Comparison of ENCODE assay signal across 7 mouse cellular contexts in the genomic region with DNA sequence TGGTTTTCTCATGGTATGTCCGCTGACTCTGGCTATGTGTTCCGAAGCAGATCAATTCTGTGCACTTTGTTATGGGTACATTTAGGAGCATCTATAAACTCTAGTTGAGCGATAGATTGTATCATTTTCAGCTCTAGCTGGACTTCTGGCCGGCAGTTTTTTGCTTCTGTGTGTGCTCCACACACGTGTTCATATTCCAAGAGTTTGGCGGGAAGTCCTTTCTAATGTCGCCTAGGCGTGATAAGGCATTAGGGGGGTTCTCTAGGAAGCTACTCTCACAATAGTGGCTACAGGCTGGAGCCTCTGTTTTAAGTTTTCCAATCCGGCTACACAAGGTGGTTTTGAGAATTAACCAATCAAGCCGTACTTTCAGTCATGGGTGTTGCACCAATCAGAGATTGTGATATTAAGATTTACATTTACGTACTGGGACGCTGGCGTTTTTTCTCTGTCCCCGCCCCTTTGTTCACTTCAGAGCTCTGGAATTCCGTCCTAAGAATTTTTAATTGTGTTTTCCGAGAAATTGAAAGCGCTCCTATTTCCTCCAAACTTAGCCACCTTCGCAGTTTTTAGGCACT. TPM values are rescaled to one million over a fixed set of nuclear protein-coding genes. Genes with fewer than 3 reads are reported as not detected.
A peak's percentile ranks its signal among the peaks of the same experiment; 100 is the strongest.
DNase-seq lines count a peak whose midpoint lies in the region.

No protein-coding gene starts in this region.

- H3K27ac ChIP-seq in macrophage = peak overlapping the region; percentile 85

- 0% methylated on average over 18 of the region's 18 CpGs for WGBS in macrophage (ENCODE audit: missing documents)

- H3K4me3 ChIP-seq in macrophage (ENCODE audit: inconsistent target) = peak overlapping the region; percentile 49

- DNase-seq in adipocyte (ENCODE audit: low spot score) = peak; percentile 79
- peak; percentile 64 to 77 for DNase-seq in cerebellum, postnatal 25 days
- DNase-seq in frontal cortex, postnatal 36 days (ENCODE audit: low spot score in 2 of 2) = peak; percentile 63 to 86
- DNase-seq in induced T-regulatory cell, adult 2 months (ENCODE audit: low read depth) = peak; percentile 91
- DNase-seq in left cerebral cortex, adult 8-10 months (ENCODE audit: low spot score in 2 of 2) = peak; percentile 54 to 73
- DNase-seq in skeletal muscle tissue, adult 2 months (ENCODE audit: low read depth, low spot score) = peak; percentile 87

- H3K36me3 ChIP-seq in macrophage (ENCODE audit: inconsistent target) = no peaks in the 10 kb centered on the region

- no peaks in the 10 kb centered on the region for H3K79me2 ChIP-seq in macrophage (ENCODE audit: inconsistent target)

RNA-seq across cellular contexts. Expression of a gene that starts 2.9 kb away (rescaled TPM):
- total RNA-seq in left cerebral cortex, adult 8-10 months (2022) = 1 to 10 TPM; 3.4 to 4.2 (median 3.5) TPM
- 10 to 100 TPM in 1 of 26 experiments, 1 to 10 TPM in 11, under 1 TPM in 13, not detected in 1; 0.10 to 14.5 (median 0.93) TPM for total RNA-seq in macrophage (2018; cell fraction: chromatin; rRNA removed)
- total RNA-seq in macrophage (2018; cell fraction: cytosol; rRNA removed) = 1 to 10 TPM in 19 of 26 experiments, under 1 TPM in 7; 0.42 to 6.8 (median 1.8) TPM
- 10 to 100 TPM in 2 of 26 experiments, 1 to 10 TPM in 10, under 1 TPM in 14; 0.32 to 22.4 (median 0.86) TPM for total RNA-seq in macrophage (2018; cell fraction: nucleus; rRNA removed)
- polyA plus RNA-seq in macrophage (2018) = 0.05 to 0.10 TPM (median 0.10 TPM) in 3 replicates

RNA-seq across cellular contexts. Expression of a gene that starts 4.5 kb away (rescaled TPM):
- 100 to 1,000 TPM; 153 to 191 (median 171) TPM for total RNA-seq in left cerebral cortex, adult 8-10 months (2022)
- total RNA-seq in macrophage (2018; cell fraction: chromatin; rRNA removed) = 10 to 100 TPM in 10 of 26 experiments, 1 to 10 TPM in 6, not detected in 10; 3.8 to 50.3 (median 12.6) TPM
- 100 to 1,000 TPM in 3 of 26 experiments, 10 to 100 TPM in 23; 10.3 to 134 (median 44.9) TPM for total RNA-seq in macrophage (2018; cell fraction: cytosol; rRNA removed)
- 10 to 100 TPM in 12 of 26 experiments, 1 to 10 TPM in 12, not detected in 2; 2.3 to 63.3 (median 10.3) TPM for total RNA-seq in macrophage (2018; cell fraction: nucleus; rRNA removed)
- not detected in 3 replicates for polyA plus RNA-seq in macrophage (2018)

RNA-seq across cellular contexts. Expression of a gene that starts 6.2 kb away (rescaled TPM):
- total RNA-seq in left cerebral cortex, adult 8-10 months (2022) = 10 to 100 TPM; 43.6 to 61.8 (median 54.4) TPM
- total RNA-seq in macrophage (2018; cell fraction: chromatin; rRNA removed) = 10 to 100 TPM in 3 of 26 experiments, 1 to 10 TPM in 18, not detected in 5; 1.2 to 43.9 (median 5.4) TPM
- total RNA-seq in macrophage (2018; cell fraction: cytosol; rRNA removed) = 10 to 100 TPM in 18 of 26 experiments, 1 to 10 TPM in 8; 1.9 to 45.8 (median 15.7) TPM
- total RNA-seq in macrophage (2018; cell fraction: nucleus; rRNA removed) = 10 to 100 TPM in 6 of 26 experiments, 1 to 10 TPM in 19, not detected in 1; 1.2 to 29.8 (median 4.3) TPM
- 0.26 TPM in 1 of 3 replicates, not detected in the others for polyA plus RNA-seq in macrophage (2018)

RNA-seq across cellular contexts. Expression of a gene that starts 12.1 kb away (rescaled TPM):
- total RNA-seq in left cerebral cortex, adult 8-10 months (2022) = 10 to 100 TPM; 15.3 to 21.8 (median 16.6) TPM
- total RNA-seq in macrophage (2018; cell fraction: chromatin; rRNA removed) = 1 to 10 TPM in 12 of 26 experiments, under 1 TPM in 3, not detected in 11; 0.66 to 8.1 (median 1.7) TPM
- 10 to 100 TPM in 8 of 26 experiments, 1 to 10 TPM in 17, under 1 TPM in 1; 0.94 to 20.0 (median 7.1) TPM for total RNA-seq in macrophage (2018; cell fraction: cytosol; rRNA removed)
- 1 to 10 TPM in 13 of 26 experiments, under 1 TPM in 7, not detected in 6; 0.48 to 6.5 (median 1.5) TPM for total RNA-seq in macrophage (2018; cell fraction: nucleus; rRNA removed)
- not detected in 3 replicates for polyA plus RNA-seq in macrophage (2018)

RNA-seq across cellular contexts. Expression of a gene that starts 12.7 kb away (rescaled TPM):
- total RNA-seq in left cerebral cortex, adult 8-10 months (2022) = 1 to 10 TPM in 2 of 4 experiments, under 1 TPM in 2; 0.84 to 1.6 (median 0.98) TPM
- 1 to 10 TPM in 1 of 26 experiments, under 1 TPM in 7, not detected in 18; 0.51 to 1.7 (median 0.67) TPM for total RNA-seq in macrophage (2018; cell fraction: chromatin; rRNA removed)
- total RNA-seq in macrophage (2018; cell fraction: cytosol; rRNA removed) = 1 to 10 TPM in 22 of 26 experiments, under 1 TPM in 4; 0.50 to 6.2 (median 1.7) TPM
- total RNA-seq in macrophage (2018; cell fraction: nucleus; rRNA removed) = 1 to 10 TPM in 3 of 26 experiments, under 1 TPM in 10, not detected in 13; 0.24 to 2.9 (median 0.72) TPM
- polyA plus RNA-seq in macrophage (2018) = 0.09 to 0.34 TPM (median 0.15 TPM) in 3 replicates

Comparison
In these comparisons a context has a peak if more than half of its experiments do, and no peak if none do; other contexts are left out.
1. Peak in every context shown above with its lines: DNase-seq, H3K4me3 ChIP-seq and H3K27ac ChIP-seq.